ENCODE assay signal across 17 mouse cellular contexts in genomic region chr6:118841892-118842291, GRCm38 (mm10).
DNase-seq lines count a peak whose midpoint lies in the region; ATAC-seq and TF ChIP-seq lines count a peak whose summit lies in the region.
"Had no signal": no experiment of that assay in that cellular context is flagged by ENCODE, and none has a peak within 500 bp of the region (broad histone marks: within the 10 kb centered on the region; RNA-seq: fewer than 3 reads in every experiment).

No protein-coding gene starts in this region.

- H3K4me3 ChIP-seq in hindbrain, postnatal 0 days (ENCODE audit: low read length), result no peak overlapping the region
- H3K4me3 ChIP-seq in hindbrain, embryonic 13.5 days, result no peak overlapping the region
- H3K4me3 ChIP-seq in forebrain, embryonic 15.5 days, result no peak overlapping the region
- H3K4me3 ChIP-seq: embryonic facial prominence, embryonic 13.5 days; heart, embryonic 13.5 days had no signal

- H3K36me3 ChIP-seq in hindbrain, postnatal 0 days (ENCODE audit: insufficient read depth, low read length), result no peaks in the 10 kb centered on the region
- H3K36me3 ChIP-seq in hindbrain, embryonic 13.5 days, result no peaks in the 10 kb centered on the region
- no peaks in the 10 kb centered on the region for H3K36me3 ChIP-seq in forebrain, embryonic 15.5 days
- H3K36me3 ChIP-seq: embryonic facial prominence, embryonic 13.5 days; heart, embryonic 13.5 days had no signal

- no peak overlapping the region for H3K27ac ChIP-seq in hindbrain, postnatal 0 days
- H3K27ac ChIP-seq in hindbrain, embryonic 13.5 days, result no peak overlapping the region
- peak overlapping the region; percentile 72 for H3K27ac ChIP-seq in forebrain, embryonic 15.5 days (replicated peaks)
- H3K27ac ChIP-seq: embryonic facial prominence, embryonic 13.5 days; heart, embryonic 13.5 days had no signal

- no peaks in the 10 kb centered on the region for H3K9me3 ChIP-seq in hindbrain, postnatal 0 days (ENCODE audit: low read length)
- H3K9me3 ChIP-seq in hindbrain, embryonic 13.5 days, result no peaks in the 10 kb centered on the region
- no peaks in the 10 kb centered on the region for H3K9me3 ChIP-seq in forebrain, embryonic 15.5 days
- H3K9me3 ChIP-seq: embryonic facial prominence, embryonic 13.5 days; heart, embryonic 13.5 days had no signal

- ATAC-seq in hindbrain, postnatal 0 days, result 0 out of 2 replicates have a peak, but pooled peaks have one; percentile 19
- ATAC-seq in hindbrain, embryonic 13.5 days (ENCODE audit: low FRiP score), result no peak
- peak; percentile 28 for ATAC-seq in forebrain, embryonic 15.5 days (replicated peaks)
- ATAC-seq: hindbrain, embryonic 16.5 days had no signal

- no peak overlapping the region for H3K4me2 ChIP-seq in hindbrain, postnatal 0 days (ENCODE audit: low read depth, low read length)
- no peak overlapping the region for H3K4me2 ChIP-seq in hindbrain, embryonic 13.5 days
- no peak overlapping the region for H3K4me2 ChIP-seq in forebrain, embryonic 15.5 days (replicated peaks)
- H3K4me2 ChIP-seq: embryonic facial prominence, embryonic 13.5 days; heart, embryonic 13.5 days had no signal

- H3K9ac ChIP-seq in hindbrain, postnatal 0 days (replicated peaks; ENCODE audit: low read length), result no peak overlapping the region
- H3K9ac ChIP-seq in hindbrain, embryonic 13.5 days, result no peak overlapping the region
- H3K9ac ChIP-seq in forebrain, embryonic 15.5 days (replicated peaks), result no peak overlapping the region
- H3K9ac ChIP-seq: embryonic facial prominence, embryonic 13.5 days; heart, embryonic 13.5 days had no signal

- WGBS in hindbrain, postnatal 0 days, result 71% methylated on average over 2 of the region's 2 CpGs
- 73% methylated on average over 2 of the region's 2 CpGs for WGBS in hindbrain, embryonic 13.5 days
- 45% methylated on average over 2 of the region's 2 CpGs for WGBS in forebrain, embryonic 15.5 days

- no peak for DNase-seq in hindbrain, postnatal 0 days (ENCODE audit: low spot score)
- peak; percentile 64 for DNase-seq in brain, embryonic 14.5 days (ENCODE audit: low read depth)
- no peak for DNase-seq in left cerebral cortex, adult 11 months (ENCODE audit: low spot score)
- no peak for DNase-seq in right cerebral cortex, postnatal 25 days
- DNase-seq in right cerebral cortex, postnatal 14 days, result no peak
- DNase-seq: adrenal gland, postnatal 10 days; cerebellum, adult 18-20 months; cerebellum, adult 9-11 months; cerebellum, postnatal 36 days; gastrocnemius, postnatal 36 days; heart, adult 11 months; heart, postnatal 36 days had no signal

- H3K4me1 ChIP-seq in hindbrain, postnatal 0 days (ENCODE audit: insufficient read depth, low read length), result peaks cover 24% of the 10 kb centered on the region
- H3K4me1 ChIP-seq in hindbrain, embryonic 13.5 days (replicated peaks), result peaks cover 42% of the 10 kb centered on the region
- H3K4me1 ChIP-seq in forebrain, embryonic 15.5 days, result peaks cover 56% of the 10 kb centered on the region

- H3K27me3 ChIP-seq in hindbrain, postnatal 0 days (ENCODE audit: insufficient read depth, low read length), result no peaks in the 10 kb centered on the region
- H3K27me3 ChIP-seq in hindbrain, embryonic 13.5 days, result no peaks in the 10 kb centered on the region
- no peaks in the 10 kb centered on the region for H3K27me3 ChIP-seq in forebrain, embryonic 15.5 days
- H3K27me3 ChIP-seq: embryonic facial prominence, embryonic 13.5 days; heart, embryonic 13.5 days had no signal

- TF ChIP-seq POLR2A in brain, embryonic 14.5 days (IDR thresholded peaks at IDR 0.05; ENCODE audit: borderline replicate concordance, extremely low read depth, insufficient read depth, insufficient read length, poor library complexity, severe bottlenecking), result no peak

- TF ChIP-seq CTCF in hindbrain, postnatal 0 days (IDR thresholded peaks at IDR 0.05; ENCODE audit: low read depth), result no peak
- TF ChIP-seq CTCF in brain, embryonic 14.5 days (IDR thresholded peaks at IDR 0.05; ENCODE audit: borderline replicate concordance, extremely low read depth, insufficient read depth, insufficient read length), result no peak
